Mouse (Mus musculus) embryonic facial prominence, embryonic 15.5 days (tissue): ENCODE results near the gene Wipf1. TPM values are rescaled to one million over a fixed set of nuclear protein-coding genes. Genes with fewer than 3 reads are reported as not detected.

Experiments
- ATAC-seq: fragments of 200-750 bp; cut with Nextera tagmentation; 2 replicates; pipeline ENCODE4 v1.8.0; 2017; ENCODE audit warnings: low read depth, moderate TSS enrichment; ENCODE audit not compliant: insufficient number of reproducible peaks, low FRiP score, low TSS enrichment
- H3K27ac ChIP-seq: fragments of 300-500 bp; sonication (generic); replicated peaks from 2 replicates; pipeline ENCODE4 v1.5.1; 2015; ENCODE audit warnings: mild to moderate bottlenecking, inconsistent platforms
- H3K27me3 ChIP-seq: fragments of 300-500 bp; sonication (generic); 2 replicates; pipeline ENCODE4 v1.6.1; 2015; ENCODE audit warnings: inconsistent platforms
- H3K36me3 ChIP-seq: fragments of 300-500 bp; sonication (generic); 2 replicates; pipeline ENCODE4 v1.6.1; 2015; ENCODE audit warnings: mild to moderate bottlenecking, inconsistent platforms
- H3K4me1 ChIP-seq: fragments of 300-500 bp; sonication (generic); 2 replicates; pipeline ENCODE4 v1.6.1; 2015; ENCODE audit warnings: inconsistent platforms
- H3K4me2 ChIP-seq: fragments of 300-500 bp; sonication (generic); replicated peaks from 2 replicates; pipeline ENCODE4 v1.6.1; 2015; ENCODE audit warnings: mild to moderate bottlenecking, inconsistent platforms
- H3K4me3 ChIP-seq: fragments of 300-500 bp; sonication (generic); replicated peaks from 2 replicates; pipeline ENCODE4 v1.5.1; 2015; ENCODE audit warnings: mild to moderate bottlenecking, inconsistent platforms
- H3K9ac ChIP-seq: fragments of 300-500 bp; sonication (generic); 2 replicates; pipeline ENCODE4 v1.6.1; 2015; ENCODE audit warnings: inconsistent platforms
- H3K9me3 ChIP-seq: fragments of 300-500 bp; sonication (generic); replicated peaks from 2 replicates; pipeline ENCODE4 v1.6.1; 2016; ENCODE audit warnings: inconsistent platforms
- WGBS: fragments of 180-500 bp; shearing (Covaris S2); methylation state at CpG from one replicate; pipeline ENCODE4 v1.1.7; 2015; 5-methylcytosine and 5-hydroxymethylcytosine counted together
- polyA plus RNA-seq: library from polyadenylated mRNA; unstranded; fragments of >200 nt; fragmentation: Nextera tagmentation; extraction: Ambion mirVana; gene quantifications from 2 replicates; pipeline ENCODE4 v1.2.1, GENCODE M21; 2015

Wipf1 gene
- polyA plus RNA-seq, 1 experiment from 2014 or later, result 20.0 TPM

GRCm38 (mm10) chr2:73454186-73454585 is 75.3 kb downstream of the Wipf1 start:
- H3K9me3 ChIP-seq, result no peaks in the 10 kb centered on the region
- H3K27me3 ChIP-seq, result no peaks in the 10 kb centered on the region
- H3K4me3 ChIP-seq, result no peak overlapping the region
- no peak overlapping the region for H3K9ac ChIP-seq
- H3K27ac ChIP-seq, result no peak overlapping the region
- 69% methylated on average over 4 of the region's 4 CpGs for WGBS
- no peak for ATAC-seq
- H3K4me2 ChIP-seq, result no peak overlapping the region
- H3K36me3 ChIP-seq, result no peaks in the 10 kb centered on the region
- peaks cover 28% of the 10 kb centered on the region for H3K4me1 ChIP-seq

- H3K4me2 ChIP-seq, result no peak overlapping the region
- no peak overlapping the region for H3K4me3 ChIP-seq
- H3K27ac ChIP-seq, result no peak overlapping the region
- H3K9me3 ChIP-seq, result no peaks in the 10 kb centered on the region
- no peak overlapping the region for H3K9ac ChIP-seq
- no peak for ATAC-seq
- 68% methylated on average over 4 of the region's 4 CpGs for WGBS
- H3K27me3 ChIP-seq, result no peaks in the 10 kb centered on the region
- no peaks in the 10 kb centered on the region for H3K36me3 ChIP-seq
- peaks cover 28% of the 10 kb centered on the region for H3K4me1 ChIP-seq
These were observed 75.8 kb downstream of the Wipf1 start for GRCm38 (mm10) chr2:73453717-73454116.

- Histone ChIP-seq H3K36me3 (no peaks in the 10 kb centered on the region), H3K27ac (no peak overlapping the region), H3K27me3 (no peaks in the 10 kb centered on the region), H3K4me2 (no peak overlapping the region), H3K9me3 (no peaks in the 10 kb centered on the region), H3K4me1 (peaks cover 28% of the 10 kb centered on the region), H3K4me3 (no peak overlapping the region), H3K9ac (no peak overlapping the region)
- 55% methylated on average over 5 of the region's 5 CpGs for WGBS
- no peak for ATAC-seq
These were observed 76.4 kb downstream of the Wipf1 start for GRCm38 (mm10) chr2:73453085-73453484.

GRCm38 (mm10) chr2:73452556-73452955 is 77.0 kb downstream of the Wipf1 start:
- no peak overlapping the region for H3K27ac ChIP-seq
- H3K36me3 ChIP-seq, result no peaks in the 10 kb centered on the region
- H3K4me3 ChIP-seq, result no peak overlapping the region
- H3K4me2 ChIP-seq, result no peak overlapping the region
- H3K9me3 ChIP-seq, result no peaks in the 10 kb centered on the region
- H3K9ac ChIP-seq, result no peak overlapping the region
- 65% methylated on average over 7 of the region's 7 CpGs for WGBS
- H3K4me1 ChIP-seq, result peaks cover 28% of the 10 kb centered on the region
- ATAC-seq, result no peak
- H3K27me3 ChIP-seq, result no peaks in the 10 kb centered on the region

GRCm38 (mm10) chr2:73451541-73451940 is 78.0 kb downstream of the Wipf1 start:
- Histone ChIP-seq H3K4me3 (no peak overlapping the region), H3K4me2 (no peak overlapping the region), H3K4me1 (peaks cover 28% of the 10 kb centered on the region), H3K36me3 (no peaks in the 10 kb centered on the region), H3K27ac (no peak overlapping the region), H3K27me3 (no peaks in the 10 kb centered on the region), H3K9ac (no peak overlapping the region), H3K9me3 (no peaks in the 10 kb centered on the region)
- 92% methylated on average over 3 of the region's 3 CpGs for whole genome bisulfite sequencing
- no peak for ATAC-seq

GRCm38 (mm10) chr2:73450172-73450715 is 79.3 kb downstream of the Wipf1 start:
- no peaks in the 10 kb centered on the region for H3K9me3 ChIP-seq
- no peak for ATAC-seq

GRCm38 (mm10) chr2:73443985-73444384 is 85.5 kb downstream of the Wipf1 start:
- H3K9me3 ChIP-seq, result no peaks in the 10 kb centered on the region
- no peaks in the 10 kb centered on the region for H3K27me3 ChIP-seq
- 70% methylated on average over 10 of the region's 10 CpGs for WGBS
- no peak overlapping the region for H3K4me2 ChIP-seq
- H3K4me3 ChIP-seq, result no peak overlapping the region
- H3K36me3 ChIP-seq, result peaks cover 27% of the 10 kb centered on the region
- no peak overlapping the region for H3K9ac ChIP-seq
- no peak overlapping the region for H3K27ac ChIP-seq
- no peaks in the 10 kb centered on the region for H3K4me1 ChIP-seq
- no peak for ATAC-seq

More at GRCm38 (mm10) chr2:73450172-73450715, 79.3 kb downstream of the Wipf1 start:
- no peak overlapping the region for H3K4me3 ChIP-seq
- 74% methylated on average over 6 of the region's 6 CpGs for WGBS
- H3K4me2 ChIP-seq, result no peak overlapping the region
- H3K4me1 ChIP-seq, result peaks cover 23% of the 10 kb centered on the region; the same call in 1 of the 2 replicates
- no peaks in the 10 kb centered on the region for H3K27me3 ChIP-seq
- H3K36me3 ChIP-seq, result no peaks in the 10 kb centered on the region; the same call in 1 of the 2 replicates
- no peak overlapping the region for H3K9ac ChIP-seq
- H3K27ac ChIP-seq, result no peak overlapping the region

- Histone ChIP-seq H3K27ac (no peak overlapping the region), H3K4me1 (peaks cover 5% of the 10 kb centered on the region; the same call in 1 of the 2 replicates), H3K4me3 (no peak overlapping the region), H3K9me3 (no peaks in the 10 kb centered on the region), H3K36me3 (peaks cover 40% of the 10 kb centered on the region), H3K9ac (no peak overlapping the region), H3K4me2 (no peak overlapping the region), H3K27me3 (no peaks in the 10 kb centered on the region)
- WGBS, result 73% methylated on average over 2 of the region's 2 CpGs
- no peak for ATAC-seq
These were observed 87.5 kb downstream of the Wipf1 start for GRCm38 (mm10) chr2:73442015-73442414.

GRCm38 (mm10) chr2:73440319-73440718 is 89.2 kb downstream of the Wipf1 start:
- Histone ChIP-seq H3K27me3 (no peaks in the 10 kb centered on the region), H3K9ac (no peak overlapping the region), H3K36me3 (peaks cover 54% of the 10 kb centered on the region), H3K4me3 (no peak overlapping the region), H3K9me3 (no peaks in the 10 kb centered on the region), H3K4me1 (peaks cover 9% of the 10 kb centered on the region; the same call in 1 of the 2 replicates), H3K27ac (no peak overlapping the region), H3K4me2 (no peak overlapping the region)
- ATAC-seq, result no peak
- WGBS, result 79% methylated on average over 2 of the region's 2 CpGs

GRCm38 (mm10) chr2:73436976-73437375 is 92.6 kb downstream of the Wipf1 start:
- no peak; the same call in 1 of the 2 replicates for ATAC-seq
- Histone ChIP-seq H3K4me3 (no peak overlapping the region), H3K4me2 (peak overlapping the region; percentile 21; the same call in 1 of the 2 replicates), H3K9ac (no peak overlapping the region), H3K36me3 (peaks cover 66% of the 10 kb centered on the region), H3K4me1 (peaks cover 16% of the 10 kb centered on the region), H3K27ac (0 out of 2 replicates have a peak overlapping the region, but pooled peaks have one; percentile 4), H3K27me3 (no peaks in the 10 kb centered on the region), H3K9me3 (no peaks in the 10 kb centered on the region)
- WGBS, result 44% methylated on average over 17 of the region's 18 CpGs

- H3K27me3 ChIP-seq, result no peaks in the 10 kb centered on the region
- H3K4me2 ChIP-seq, result no peak overlapping the region
- ATAC-seq, result no peak
- 92% methylated on average over 2 of the region's 2 CpGs for WGBS
- no peak overlapping the region; the same call in 1 of the 2 replicates for H3K27ac ChIP-seq
- H3K4me3 ChIP-seq, result no peak overlapping the region
- H3K9me3 ChIP-seq, result no peaks in the 10 kb centered on the region
- peaks cover 69% of the 10 kb centered on the region for H3K36me3 ChIP-seq
- H3K4me1 ChIP-seq, result peaks cover 22% of the 10 kb centered on the region
- no peak overlapping the region for H3K9ac ChIP-seq
These were observed 93.7 kb downstream of the Wipf1 start for GRCm38 (mm10) chr2:73435847-73436246.

GRCm38 (mm10) chr2:73431959-73432396 is 97.6 kb downstream of the Wipf1 start:
- WGBS, result 10% methylated on average over 14 of the region's 14 CpGs
- H3K27ac ChIP-seq, result peak overlapping the region; percentile 84
- H3K9me3 ChIP-seq, result no peaks in the 10 kb centered on the region
- no peak overlapping the region for H3K9ac ChIP-seq
- ATAC-seq, result peak; percentile 51; the same call in 1 of the 2 replicates
- peaks cover 45% of the 10 kb centered on the region for H3K36me3 ChIP-seq
- peaks cover 24% of the 10 kb centered on the region for H3K4me1 ChIP-seq
- no peaks in the 10 kb centered on the region for H3K27me3 ChIP-seq
- H3K4me3 ChIP-seq, result peak overlapping the region; percentile 17; the same call in 1 of the 2 replicates
- H3K4me2 ChIP-seq, result peak overlapping the region; percentile 36
